Mouse (Mus musculus) lung, postnatal 0 days (tissue): ENCODE data around the gene Tssk1.

ENCODE experiments used
- CTCF ChIP-seq: IDR thresholded peaks from 2 replicates; pipeline ENCODE4 v1.5.1; 2016; ENCODE audit warnings: antibody characterized with exemption, mild to moderate bottlenecking
- EP300 ChIP-seq: IDR thresholded peaks from 2 replicates; pipeline ENCODE4 v1.6.1; 2016; ENCODE audit warnings: antibody characterized with exemption, mild to moderate bottlenecking, control low read depth

DNA sequence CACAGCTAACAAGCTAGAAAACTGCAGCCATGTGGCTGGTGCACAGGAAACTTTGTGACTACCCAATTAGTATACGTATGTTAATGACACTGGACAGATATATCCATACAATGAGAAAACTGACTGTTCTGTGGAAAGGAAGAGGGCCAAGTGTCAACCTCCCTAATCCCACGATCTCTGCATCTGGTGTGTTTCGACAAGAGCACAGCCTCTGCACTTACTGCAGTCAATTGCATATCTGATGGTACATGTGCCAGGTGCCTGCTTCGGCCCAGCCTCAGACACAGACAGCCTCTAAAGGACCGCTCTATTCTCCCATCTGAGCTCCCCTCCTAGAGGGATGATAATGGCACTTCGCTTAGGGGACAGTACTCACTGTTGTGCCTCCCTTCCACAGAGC lies 45.6 kb upstream of the Tssk1 start:
- TF ChIP-seq CTCF (no peak), EP300 (no peak)
